Mouse (Mus musculus) erythroblast, embryonic 14.5 days (primary cell): ENCODE measurements around the gene Lrrc66. TPM values are rescaled to one million over a fixed set of nuclear protein-coding genes. Genes with fewer than 3 reads are reported as not detected.

Experiments
- H3K27me3 ChIP-seq: 2 replicates; pipeline ENCODE4 v1.6.1; 2012; ENCODE audit warnings: inconsistent platforms; ENCODE audit not compliant: control insufficient read depth
- H3K36me3 ChIP-seq: 2 replicates; pipeline ENCODE4 v1.6.1; 2012; ENCODE audit warnings: mild to moderate bottlenecking, inconsistent platforms; ENCODE audit not compliant: control insufficient read depth
- H3K4me1 ChIP-seq: 2 replicates; pipeline ENCODE4 v1.6.1; 2012; ENCODE audit warnings: inconsistent platforms; ENCODE audit not compliant: control insufficient read depth
- H3K4me3 ChIP-seq: replicated peaks from 2 replicates; pipeline ENCODE3; 2012; ENCODE audit warnings: moderate library complexity, mild to moderate bottlenecking, inconsistent platforms
- H3K9me3 ChIP-seq: 2 replicates; pipeline ENCODE4 v1.6.1; 2012; ENCODE audit warnings: low read length, inconsistent platforms, mixed read lengths; ENCODE audit not compliant: control insufficient read depth
- GATA1 ChIP-seq: IDR thresholded peaks from 2 replicates; pipeline ENCODE4 v1.6.1; 2012; ENCODE audit warnings: low read length, inconsistent platforms, mixed read lengths
- TAL1 ChIP-seq: IDR thresholded peaks from 3 replicates; pipeline ENCODE4 v1.6.1; 2012; ENCODE audit warnings: low read length, inconsistent platforms, mixed read lengths
- polyA plus RNA-seq: library from polyadenylated mRNA; stranded (reverse); fragments of >175 nt; gene quantifications from 2 replicates; pipeline ENCODE4 v1.2.3, GENCODE M21; 2012

The Lrrc66 gene
- polyA plus RNA-seq, 1 experiment, result not detected

DNA sequence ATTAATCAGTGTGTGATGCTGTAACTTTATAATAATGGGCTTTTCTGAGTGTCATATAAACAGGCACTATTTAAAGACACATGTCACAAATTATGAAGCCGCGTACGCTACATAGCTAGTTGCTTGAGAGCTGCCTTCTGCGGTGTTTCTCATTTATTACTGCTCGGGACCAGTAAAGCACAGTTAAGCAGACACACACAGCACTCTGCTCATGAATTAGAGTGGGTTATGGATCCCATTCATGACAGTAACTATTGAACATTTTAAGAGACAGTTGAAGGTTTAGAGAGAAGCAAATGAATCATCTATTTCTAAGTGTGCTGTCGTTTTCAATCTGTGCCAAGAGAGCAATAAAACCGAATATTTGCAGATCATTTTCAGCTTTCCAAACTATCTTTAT, 5.5 kb downstream of the Lrrc66 start:
- H3K4me1 ChIP-seq, result no peaks in the 10 kb centered on the region
- H3K9me3 ChIP-seq, result no peaks in the 10 kb centered on the region
- no peaks in the 10 kb centered on the region for H3K27me3 ChIP-seq
- no peaks in the 10 kb centered on the region for H3K36me3 ChIP-seq
- TF ChIP-seq TAL1 (no peak), GATA1 (no peak)
- no peak overlapping the region for H3K4me3 ChIP-seq

DNA sequence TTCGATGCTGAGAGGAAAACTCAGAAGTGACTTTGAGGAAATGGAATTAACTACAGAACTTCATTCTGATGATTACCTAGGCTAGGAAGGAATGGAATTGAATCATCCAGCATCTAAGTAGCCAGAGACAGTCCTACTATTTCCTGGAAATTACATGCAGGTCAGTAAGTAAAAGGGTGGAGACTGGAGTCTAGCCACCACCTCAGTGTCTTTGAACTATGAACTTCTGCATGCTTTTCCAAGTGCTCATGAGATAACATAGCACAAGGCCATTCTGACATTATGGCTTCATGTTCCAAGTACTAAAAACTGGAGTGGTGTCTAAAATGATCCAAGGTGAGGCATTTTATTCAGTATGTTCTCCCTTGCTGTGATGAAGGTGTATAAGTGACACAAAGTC, 6.8 kb downstream of the Lrrc66 start:
- no peaks in the 10 kb centered on the region for H3K36me3 ChIP-seq
- TF ChIP-seq TAL1 (no peak), GATA1 (no peak)
- H3K4me3 ChIP-seq, result no peak overlapping the region

DNA sequence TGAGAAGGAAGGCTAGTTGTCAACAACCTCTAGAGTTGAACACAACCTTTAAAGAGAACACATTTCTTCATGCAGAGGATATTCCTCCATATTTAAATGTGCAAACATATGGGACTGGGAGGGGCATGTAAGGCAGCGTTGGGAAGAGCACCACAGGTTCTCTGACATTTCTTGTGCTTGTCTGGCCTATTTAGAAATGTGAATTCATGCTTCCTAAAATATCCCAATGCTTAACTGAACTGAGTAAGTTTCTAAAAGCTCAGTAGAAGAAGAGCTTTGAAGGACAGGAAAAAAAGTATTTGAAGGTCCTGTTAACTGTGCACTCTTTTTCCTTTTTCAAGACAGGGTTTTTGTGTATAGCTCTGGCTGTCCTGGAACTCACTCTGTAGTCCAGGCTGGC, 13.4 kb downstream of the Lrrc66 start:
- TF ChIP-seq TAL1 (no peak), GATA1 (no peak)
- Histone ChIP-seq H3K4me3 (no peak overlapping the region), H3K27me3 (no peaks in the 10 kb centered on the region), H3K4me1 (no peaks in the 10 kb centered on the region), H3K36me3 (no peaks in the 10 kb centered on the region), H3K9me3 (no peaks in the 10 kb centered on the region)

More for the DNA sequence above, 6.8 kb downstream of the Lrrc66 start:
- H3K27me3 ChIP-seq, result no peaks in the 10 kb centered on the region
- H3K9me3 ChIP-seq, result no peaks in the 10 kb centered on the region
- no peaks in the 10 kb centered on the region for H3K4me1 ChIP-seq

DNA sequence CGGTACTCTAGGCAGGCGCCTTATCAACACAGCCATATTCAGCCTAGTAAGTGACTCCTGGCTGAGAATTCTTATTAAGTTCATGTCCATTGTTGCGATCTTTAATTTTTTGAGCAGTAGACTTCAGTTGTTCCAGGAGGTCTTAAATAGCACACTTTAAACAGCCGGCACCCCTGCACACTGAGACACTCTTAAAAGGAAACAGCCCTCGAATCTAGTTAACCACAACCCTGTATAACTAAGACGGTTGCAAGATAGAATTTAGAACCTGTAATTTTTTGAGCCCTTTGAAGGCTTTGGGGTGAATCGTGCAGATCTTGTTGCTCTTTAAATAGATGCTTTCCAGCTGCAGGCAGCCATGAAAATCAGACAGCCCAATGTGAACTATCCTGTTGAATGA, 17.1 kb downstream of the Lrrc66 start:
- H3K9me3 ChIP-seq, result no peaks in the 10 kb centered on the region
- H3K4me3 ChIP-seq, result no peak overlapping the region
- H3K27me3 ChIP-seq, result no peaks in the 10 kb centered on the region
- no peaks in the 10 kb centered on the region for H3K36me3 ChIP-seq
- no peak for TF ChIP-seq GATA1
- no peak for TF ChIP-seq TAL1
- no peaks in the 10 kb centered on the region for H3K4me1 ChIP-seq

DNA sequence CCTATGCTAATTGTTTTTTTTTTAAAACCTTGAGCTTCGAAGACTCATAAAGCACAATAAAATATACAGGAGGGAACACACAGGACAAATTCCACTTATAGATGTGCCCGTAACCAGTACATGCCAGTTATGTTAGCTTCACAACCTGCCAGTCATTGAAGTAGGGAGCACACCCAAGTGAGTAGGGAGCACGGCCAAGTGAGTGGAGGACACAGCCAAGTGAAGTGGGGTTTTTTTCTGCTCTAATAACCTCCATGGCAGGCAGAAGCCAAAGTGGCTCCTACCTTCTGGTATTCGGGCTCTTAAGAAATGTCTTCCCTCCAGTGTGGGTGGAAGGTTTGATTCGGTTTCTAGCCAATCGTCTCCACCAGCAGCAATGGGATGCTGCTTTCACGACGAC, 19.0 kb downstream of the Lrrc66 start:
- TF ChIP-seq TAL1, result no peak
- no peak for TF ChIP-seq GATA1
- no peaks in the 10 kb centered on the region for H3K36me3 ChIP-seq

DNA sequence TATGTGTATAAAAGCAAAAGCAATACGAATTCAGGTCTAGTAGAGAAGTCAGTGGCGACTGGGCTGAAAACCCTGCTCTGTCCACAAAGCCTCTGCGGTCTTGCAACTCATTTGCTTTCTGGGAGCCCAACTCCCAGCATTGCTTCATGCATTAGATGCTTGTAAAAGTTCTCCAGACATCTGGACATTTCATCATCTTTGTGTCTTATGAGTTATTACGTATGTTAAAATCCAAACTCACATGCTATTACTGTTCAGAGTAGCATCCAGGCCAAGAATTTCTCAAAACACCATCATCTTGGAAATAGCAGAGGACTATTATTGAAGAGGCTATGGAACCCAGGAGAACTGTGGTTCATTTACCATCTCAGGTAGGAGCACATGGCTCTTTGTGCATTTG, 21.3 kb downstream of the Lrrc66 start:
- Histone ChIP-seq H3K36me3 (no peaks in the 10 kb centered on the region), H3K4me3 (no peak overlapping the region), H3K4me1 (no peaks in the 10 kb centered on the region), H3K9me3 (peaks cover 8% of the 10 kb centered on the region), H3K27me3 (no peaks in the 10 kb centered on the region)
- TF ChIP-seq TAL1, result no peak
- TF ChIP-seq GATA1, result no peak

More for the DNA sequence above, 19.0 kb downstream of the Lrrc66 start:
- no peak overlapping the region for H3K4me3 ChIP-seq
- no peaks in the 10 kb centered on the region for H3K4me1 ChIP-seq
- no peaks in the 10 kb centered on the region for H3K27me3 ChIP-seq
- peaks cover 3% of the 10 kb centered on the region for H3K9me3 ChIP-seq

DNA sequence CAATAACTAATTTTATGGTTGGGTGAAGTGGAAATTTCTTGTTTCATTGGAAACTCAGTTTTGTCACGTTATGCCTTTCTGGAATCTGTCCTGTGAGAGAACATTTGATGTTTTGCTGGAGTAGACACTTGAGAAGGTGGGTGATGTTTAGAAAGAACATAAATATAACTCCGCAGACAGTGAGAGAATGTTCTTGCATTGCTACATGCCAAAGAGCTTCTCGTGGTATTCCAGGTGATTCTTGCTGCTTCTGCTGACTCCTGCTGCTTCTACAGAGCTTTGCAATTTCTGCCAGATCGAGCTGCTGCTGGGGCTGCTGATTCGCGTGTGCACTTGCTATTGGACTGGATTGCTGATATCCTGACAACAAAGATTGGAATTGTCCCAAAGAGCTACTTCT, 27.4 kb downstream of the Lrrc66 start:
- Histone ChIP-seq H3K27me3 (no peaks in the 10 kb centered on the region), H3K9me3 (peaks cover 6% of the 10 kb centered on the region), H3K36me3 (no peaks in the 10 kb centered on the region), H3K4me1 (no peaks in the 10 kb centered on the region), H3K4me3 (no peak overlapping the region)
- TF ChIP-seq TAL1 (no peak), GATA1 (no peak)

DNA sequence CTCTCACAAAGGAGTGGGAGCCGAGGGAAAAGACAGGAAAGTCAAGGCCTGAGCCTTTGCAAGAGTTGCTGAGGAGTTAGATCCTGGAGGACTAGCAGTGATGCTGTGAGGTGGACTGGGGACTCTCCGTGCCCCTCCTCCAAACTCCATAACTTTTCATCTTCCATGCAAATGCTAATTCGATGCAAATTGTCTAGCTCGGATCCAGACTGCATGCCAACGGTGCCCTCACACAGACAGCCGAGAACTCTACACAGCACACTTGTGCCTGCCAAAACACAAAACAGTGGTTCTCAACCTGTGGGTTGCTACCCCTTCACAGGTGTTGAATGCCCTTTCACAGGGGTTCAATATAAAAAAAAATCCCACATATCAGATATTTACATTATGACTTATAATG, 27.8 kb downstream of the Lrrc66 start:
- H3K4me3 ChIP-seq, result no peak overlapping the region
- no peak for TF ChIP-seq GATA1
- no peak for TF ChIP-seq TAL1

DNA sequence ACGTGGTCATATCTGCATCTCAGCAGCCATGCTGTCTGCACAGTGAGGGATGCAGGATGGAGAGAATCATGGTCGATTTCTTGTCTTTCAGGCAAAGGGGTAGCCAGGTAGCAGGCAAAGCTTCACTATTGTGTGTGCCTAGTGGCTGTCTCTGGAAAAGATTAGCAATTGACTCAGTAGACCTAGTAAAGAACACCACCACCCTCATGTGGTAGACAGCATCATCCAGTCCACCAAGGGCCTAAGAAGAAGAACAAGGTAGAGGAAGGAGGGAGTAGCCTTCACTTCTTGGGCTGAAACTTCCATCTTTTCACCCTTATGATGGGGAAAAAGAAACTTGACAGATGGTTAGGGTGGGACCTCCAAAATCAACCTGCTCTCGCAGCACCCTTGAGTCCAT, 29.5 kb downstream of the Lrrc66 start:
- no peak overlapping the region for H3K4me3 ChIP-seq
- no peaks in the 10 kb centered on the region for H3K27me3 ChIP-seq
- H3K9me3 ChIP-seq, result peaks cover 2% of the 10 kb centered on the region; the same call in 1 of the 2 replicates
- no peaks in the 10 kb centered on the region for H3K36me3 ChIP-seq
- H3K4me1 ChIP-seq, result no peaks in the 10 kb centered on the region
- TF ChIP-seq GATA1 (no peak), TAL1 (no peak)

More for the DNA sequence above, 27.8 kb downstream of the Lrrc66 start:
- H3K4me1 ChIP-seq, result no peaks in the 10 kb centered on the region
- no peaks in the 10 kb centered on the region for H3K27me3 ChIP-seq
- H3K36me3 ChIP-seq, result no peaks in the 10 kb centered on the region
- peaks cover 4% of the 10 kb centered on the region; the same call in 1 of the 2 replicates for H3K9me3 ChIP-seq

DNA sequence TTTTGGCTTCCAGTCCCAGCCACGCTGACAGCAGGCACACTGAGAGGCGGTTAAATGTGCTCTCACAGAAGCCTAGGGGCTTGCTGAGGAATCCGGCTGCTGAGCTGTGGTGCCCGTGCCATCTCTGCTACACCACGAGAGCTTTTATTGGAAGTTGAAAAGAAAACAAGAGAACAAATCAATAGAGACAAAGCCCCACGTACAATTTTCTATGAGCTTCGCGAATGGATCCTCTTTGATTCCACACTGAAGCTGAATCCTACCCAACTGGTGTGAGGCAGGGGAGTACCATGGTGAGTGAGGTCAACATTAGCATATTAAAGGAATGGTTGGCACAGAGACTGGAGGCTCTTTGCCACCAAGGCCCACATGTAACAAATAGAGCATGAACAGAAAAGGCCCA, 31.0 kb downstream of the Lrrc66 start:
- no peaks in the 10 kb centered on the region for H3K36me3 ChIP-seq
- no peak overlapping the region for H3K4me3 ChIP-seq
- TF ChIP-seq GATA1 (no peak), TAL1 (no peak)
- H3K9me3 ChIP-seq, result no peaks in the 10 kb centered on the region
- no peaks in the 10 kb centered on the region for H3K4me1 ChIP-seq
- no peaks in the 10 kb centered on the region for H3K27me3 ChIP-seq
